Mouse (Mus musculus): ENCODE measurements around the gene Ramp2. TPM values are rescaled to one million over a fixed set of nuclear protein-coding genes. Genes with fewer than 3 reads are reported as not detected.

Gene Ramp2
- 61.7 and 80.4 TPM in 2 replicates for polyA plus RNA-seq (2012; rRNA removed)

GRCm38 (mm10) chr11:101245855-101246701, at the start of gene Ramp2:
TSS of gene Ramp2 (plus strand) at chr11:101246028.

GRCm38 (mm10) chr11:101226065-101226701, 19.6 kb upstream of the Ramp2 start, which contains the start of gene Ezh1:
TSS of gene Ezh1 (minus strand) at chr11:101226463.

GRCm38 (mm10) chr11:101253613-101254389, 8.0 kb downstream of the Ramp2 start, which contains the start of gene Vps25:
TSS of gene Vps25 (plus strand) at chr11:101253707.

GRCm38 (mm10) chr11:101259948-101260825, 14.4 kb downstream of the Ramp2 start, which contains the start of gene Wnk4:
TSS of gene Wnk4 (plus strand) at chr11:101260567.

GRCm38 (mm10) chr11:101278223-101279192, 32.7 kb downstream of the Ramp2 start, which contains the start of the genes Cntd1 and Coa3:
TSS of gene Cntd1 (plus strand) at chr11:101279012.
TSS of gene Coa3 (minus strand) at chr11:101279114.

GRCm38 (mm10) chr11:101302004-101302798, 56.4 kb downstream of the Ramp2 start, which contains the start of gene Becn1:
TSS of gene Becn1 (minus strand) at chr11:101302286.

Other genes with a start within 250 kb of the Ramp2 start
- 146 and 170 TPM in 2 replicates for gene Atp6v0a1, start 236.6 kb upstream of the Ramp2 start, polyA plus RNA-seq (2012; rRNA removed)
- 9.0 and 11.7 TPM in 2 replicates for gene Naglu, start 176.0 kb upstream of the Ramp2 start, polyA plus RNA-seq (2012; rRNA removed)
- 0.57 and 0.60 TPM in 2 replicates for gene Hsd17b1, start 167.6 kb upstream of the Ramp2 start, polyA plus RNA-seq (2012; rRNA removed)
- 53.2 and 56.6 TPM in 2 replicates for gene Coasy, start 163.5 kb upstream of the Ramp2 start, polyA plus RNA-seq (2012; rRNA removed)
- 55.4 and 59.4 TPM in 2 replicates for gene Mlx, start 158.8 kb upstream of the Ramp2 start, polyA plus RNA-seq (2012; rRNA removed)
- 26.7 and 35.7 TPM in 2 replicates for gene Psmc3ip, start 150.6 kb upstream of the Ramp2 start, polyA plus RNA-seq (2012; rRNA removed)
- 61.6 and 65.4 TPM in 2 replicates for gene Retreg3, start 126.1 kb upstream of the Ramp2 start, polyA plus RNA-seq (2012; rRNA removed)
- gene Tubg1, start 126.1 kb upstream of the Ramp2 start, polyA plus RNA-seq (2012; rRNA removed): 30.2 and 32.6 TPM in 2 replicates
- 25.1 and 25.6 TPM in 2 replicates for gene Tubg2, start 90.1 kb upstream of the Ramp2 start, polyA plus RNA-seq (2012; rRNA removed)
- 3.3 and 5.1 TPM in 2 replicates for gene Cntnap1, start 75.5 kb upstream of the Ramp2 start, polyA plus RNA-seq (2012; rRNA removed)
- gene Plekhh3, start 74.7 kb upstream of the Ramp2 start, polyA plus RNA-seq (2012; rRNA removed): 8.5 and 12.1 TPM in 2 replicates
- gene Ccr10, start 70.6 kb upstream of the Ramp2 start, polyA plus RNA-seq (2012; rRNA removed): 0.16 and 0.34 TPM in 2 replicates
- 27.4 and 32.0 TPM in 2 replicates for gene Ezh1, start 19.6 kb upstream of the Ramp2 start, polyA plus RNA-seq (2012; rRNA removed)
- 67.6 and 69.5 TPM in 2 replicates for gene Vps25, start 7.7 kb downstream of the Ramp2 start, polyA plus RNA-seq (2012; rRNA removed)
- 5.1 and 10.7 TPM in 2 replicates for gene Wnk4, start 14.5 kb downstream of the Ramp2 start, polyA plus RNA-seq (2012; rRNA removed)
- gene Cntd1, start 33.0 kb downstream of the Ramp2 start, polyA plus RNA-seq (2012; rRNA removed): 0.93 and 1.1 TPM in 2 replicates
- 153 and 181 TPM in 2 replicates for gene Coa3, start 33.1 kb downstream of the Ramp2 start, polyA plus RNA-seq (2012; rRNA removed)
- gene Becn1, start 56.3 kb downstream of the Ramp2 start, polyA plus RNA-seq (2012; rRNA removed): 116 and 133 TPM in 2 replicates
- 118 and 123 TPM in 2 replicates for gene Psme3, start 70.2 kb downstream of the Ramp2 start, polyA plus RNA-seq (2012; rRNA removed)
- gene Aoc2, start 79.0 kb downstream of the Ramp2 start, polyA plus RNA-seq (2012; rRNA removed): 9.5 and 10.2 TPM in 2 replicates
- 0.27 and 0.85 TPM in 2 replicates for gene Aoc3, start 84.6 kb downstream of the Ramp2 start, polyA plus RNA-seq (2012; rRNA removed)
- not detected in 2 replicates for gene G6pc, start 121.5 kb downstream of the Ramp2 start, polyA plus RNA-seq (2012; rRNA removed)
- 55.6 and 56.6 TPM in 2 replicates for gene Aarsd1, start 171.6 kb downstream of the Ramp2 start, polyA plus RNA-seq (2012; rRNA removed)
- 3.9 and 4.4 TPM in 2 replicates for gene Gm27029, start 178.8 kb downstream of the Ramp2 start, polyA plus RNA-seq (2012; rRNA removed)
- gene Rundc1, start 179.1 kb downstream of the Ramp2 start, polyA plus RNA-seq (2012; rRNA removed): 27.5 and 28.6 TPM in 2 replicates
- gene Ptges3l, start 179.3 kb downstream of the Ramp2 start, polyA plus RNA-seq (2012; rRNA removed): 3.3 and 7.2 TPM in 2 replicates
- 965 and 994 TPM in 2 replicates for gene Rpl27, start 196.3 kb downstream of the Ramp2 start, polyA plus RNA-seq (2012; rRNA removed)
- 5.3 and 8.1 TPM in 2 replicates for gene Ifi35, start 202.4 kb downstream of the Ramp2 start, polyA plus RNA-seq (2012; rRNA removed)
- gene Rnd2, start 219.0 kb downstream of the Ramp2 start, polyA plus RNA-seq (2012; rRNA removed): 141 and 209 TPM in 2 replicates
- gene Vat1, start 220.2 kb downstream of the Ramp2 start, polyA plus RNA-seq (2012; rRNA removed): 147 and 149 TPM in 2 replicates